Mouse (Mus musculus) small intestine, adult 2 months (tissue): ENCODE results near the gene AI597479.

Source experiments
- CTCF ChIP-seq: fragments of 200-500 bp; IDR thresholded peaks from 2 replicates; pipeline ENCODE4 v1.5.1; 2012; ENCODE audit warnings: low read depth, mild to moderate bottlenecking, control low read depth, inconsistent platforms, low read length, moderate library complexity, mixed read lengths; ENCODE audit not compliant: insufficient replicate concordance, insufficient read length; ENCODE audit errors: extremely low read depth
- POLR2A ChIP-seq: fragments of 200-500 bp; IDR thresholded peaks from 2 replicates; pipeline ENCODE4 v1.6.1; 2012; ENCODE audit warnings: low read depth, mild to moderate bottlenecking, control low read depth, inconsistent platforms, low read length, moderate library complexity

GRCm38 (mm10) chr1:43082946-43083345 lies 15.6 kb upstream of the AI597479 start:
- TF ChIP-seq POLR2A (no peak), CTCF (no peak)
